Mouse (Mus musculus) gonadal fat pad, adult 2 months (tissue): ENCODE results near the gene Man1a2. TPM values are rescaled to one million over a fixed set of nuclear protein-coding genes. Genes with fewer than 3 reads are reported as not detected.

Source experiments
- DNase-seq: peaks from one replicate; pipeline ENCODE4 v3.0.0-alpha.2; 2012; ENCODE audit warnings: low read depth
- polyA plus RNA-seq: library from polyadenylated mRNA; depleted of rRNA; stranded (reverse); fragments of >200 nt; gene quantifications from 2 replicates; pipeline ENCODE4 v1.2.3, GENCODE M21; 2012

Gene Man1a2
- polyA plus RNA-seq, 1 experiment = 9.7 TPM

DNA sequence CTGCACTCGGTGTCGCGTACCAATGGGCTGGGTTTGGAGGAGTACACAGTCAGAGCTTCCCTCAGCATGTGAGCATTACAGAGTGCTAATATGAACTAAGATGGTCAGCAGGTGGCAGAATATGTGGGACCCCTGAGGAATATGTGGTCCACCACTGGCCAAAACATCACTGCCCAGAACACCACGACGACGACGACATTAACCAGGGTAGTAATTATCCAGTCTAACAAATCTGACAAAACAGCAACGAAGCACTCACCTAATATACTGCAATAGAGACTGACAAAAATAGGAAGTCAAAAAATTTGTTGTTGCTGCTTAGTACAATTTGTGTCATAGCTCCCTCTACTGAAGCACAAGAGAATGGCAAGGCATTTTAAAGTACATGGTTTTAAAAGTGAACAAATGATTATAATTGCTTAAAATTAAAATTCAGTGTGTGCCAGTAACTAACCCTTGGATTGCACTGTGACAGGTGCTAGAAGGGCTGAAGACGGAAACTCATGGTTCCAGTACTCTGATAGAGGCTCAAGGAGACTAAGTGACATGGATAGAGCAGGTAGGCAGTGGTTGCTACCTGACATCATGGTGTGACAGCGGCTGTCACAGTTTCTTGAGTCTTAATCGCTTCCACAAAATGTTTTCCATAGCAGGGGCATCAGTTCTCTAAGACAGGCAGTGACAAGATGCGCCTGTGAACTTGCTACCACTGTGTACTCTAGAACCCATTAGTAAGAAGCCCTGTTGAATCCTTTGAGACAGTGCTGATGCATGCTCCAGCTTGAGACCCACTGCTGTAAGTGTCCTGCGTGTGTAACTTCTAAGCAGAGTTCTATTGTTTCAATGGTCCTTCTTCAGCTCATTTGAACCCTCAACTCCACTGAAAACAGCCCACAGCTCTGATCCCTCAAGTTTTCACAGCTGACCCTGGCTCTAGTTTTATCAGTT lies 116.6 kb downstream of the Man1a2 start:
- no peak for DNase-seq

GRCm38 (mm10) chr3:100563565-100563964 lies 121.7 kb downstream of the Man1a2 start:
- DNase-seq = no peak

DNA sequence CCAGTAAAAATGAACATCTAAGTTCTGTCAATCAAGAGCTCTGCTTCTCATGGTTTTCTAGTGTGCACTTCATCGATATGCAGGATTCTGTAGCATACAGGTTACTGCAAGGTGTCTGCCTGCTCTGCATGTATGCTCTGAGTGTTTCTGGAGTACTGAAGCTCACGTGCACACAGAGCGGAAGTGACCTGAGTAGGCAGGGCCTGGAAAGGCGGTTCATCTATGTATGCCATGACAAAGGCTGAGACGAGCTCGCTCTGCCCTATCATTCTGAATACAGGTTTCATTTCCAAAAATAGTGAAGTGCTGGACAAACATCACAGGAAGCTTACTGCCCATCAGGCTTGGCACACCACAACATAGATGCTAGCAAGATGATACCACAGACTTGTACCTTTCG lies 122.8 kb downstream of the Man1a2 start:
- DNase-seq = no peak

- DNase-seq = no peak
Measured at GRCm38 (mm10) chr3:100561561-100562175, 123.6 kb downstream of the Man1a2 start.

DNA sequence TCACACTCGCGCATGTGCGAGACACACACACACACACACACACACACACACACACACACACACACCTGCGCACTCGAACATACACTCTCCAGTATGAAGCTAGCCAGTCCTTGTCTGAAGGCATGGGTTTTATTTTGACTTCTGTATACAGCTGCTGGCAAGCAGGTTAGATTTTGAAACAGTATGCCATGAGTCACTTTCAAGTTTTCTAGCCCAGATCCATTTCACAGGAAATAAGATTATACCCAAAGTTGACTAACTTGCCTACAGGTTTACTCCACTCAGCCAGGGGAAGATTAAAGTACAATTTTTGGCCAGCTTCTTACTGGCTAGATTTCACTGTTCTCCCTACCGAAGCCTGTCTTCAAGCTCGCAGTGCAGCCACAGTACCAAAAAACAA lies 125.9 kb downstream of the Man1a2 start:
- DNase-seq = peak; percentile 49

- DNase-seq = no peak
Measured at GRCm38 (mm10) chr3:100558211-100558708, 127.0 kb downstream of the Man1a2 start.

DNA sequence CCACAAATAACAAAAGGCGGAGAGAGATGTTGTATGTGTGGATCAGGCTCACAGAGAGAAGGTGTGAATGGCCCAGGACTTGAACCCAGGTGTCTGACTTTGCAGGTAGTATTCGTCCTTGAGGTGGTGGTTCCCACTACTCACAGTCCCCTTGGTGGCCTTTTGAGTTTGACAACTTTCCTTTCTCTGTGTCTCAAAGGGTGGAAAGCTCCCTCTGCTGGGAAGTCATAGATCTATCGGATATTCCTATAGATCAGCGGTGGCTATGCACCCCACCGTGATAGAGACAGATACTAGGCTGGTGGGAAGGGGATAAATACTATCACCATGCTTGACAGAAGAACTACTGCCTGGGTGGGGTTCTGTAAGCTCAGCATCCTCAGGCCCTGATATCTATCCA lies 130.5 kb downstream of the Man1a2 start:
- no peak for DNase-seq

DNA sequence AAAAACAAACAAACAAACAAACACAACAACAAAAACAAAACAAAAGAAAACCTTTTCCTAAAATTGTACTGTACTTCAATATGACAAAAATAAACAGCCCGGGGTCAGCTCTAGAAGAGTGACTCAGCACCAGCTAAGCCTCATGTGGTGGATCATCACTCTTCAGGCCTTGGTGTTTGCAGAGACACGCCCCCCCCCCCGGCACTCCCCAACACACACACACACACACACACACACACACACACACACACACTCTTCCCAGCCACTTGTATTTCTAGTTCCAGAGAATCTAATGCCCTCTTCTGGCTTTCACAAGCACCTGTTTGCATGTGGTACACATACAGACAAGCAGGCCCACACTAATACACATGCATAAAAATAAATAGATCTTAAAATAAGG lies 133.1 kb downstream of the Man1a2 start:
- no peak for DNase-seq

GRCm38 (mm10) chr3:100547913-100548292 lies 137.4 kb downstream of the Man1a2 start:
- DNase-seq = no peak

GRCm38 (mm10) chr3:100547162-100547912 lies 138.0 kb downstream of the Man1a2 start:
- no peak for DNase-seq

DNA sequence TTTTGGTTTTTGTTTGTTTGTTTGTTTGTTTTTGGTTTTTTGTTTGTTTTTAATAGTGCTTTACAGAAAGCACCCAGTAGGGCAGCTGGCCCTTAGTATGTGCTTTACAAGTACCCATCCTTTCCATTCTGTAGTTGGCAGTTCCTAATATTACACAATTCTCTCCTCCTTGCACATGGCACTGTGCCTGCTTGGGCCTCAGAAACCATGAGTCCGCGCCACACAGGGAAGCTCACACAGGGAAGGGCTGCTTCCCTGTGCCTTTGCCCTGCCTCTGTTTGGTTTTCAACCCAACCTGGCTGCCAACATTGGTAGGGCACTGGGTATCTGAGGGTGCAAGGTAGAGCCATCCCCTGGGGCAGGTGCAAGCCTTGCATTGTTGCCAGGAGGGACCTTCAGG lies 148.6 kb downstream of the Man1a2 start:
- DNase-seq = no peak

DNA sequence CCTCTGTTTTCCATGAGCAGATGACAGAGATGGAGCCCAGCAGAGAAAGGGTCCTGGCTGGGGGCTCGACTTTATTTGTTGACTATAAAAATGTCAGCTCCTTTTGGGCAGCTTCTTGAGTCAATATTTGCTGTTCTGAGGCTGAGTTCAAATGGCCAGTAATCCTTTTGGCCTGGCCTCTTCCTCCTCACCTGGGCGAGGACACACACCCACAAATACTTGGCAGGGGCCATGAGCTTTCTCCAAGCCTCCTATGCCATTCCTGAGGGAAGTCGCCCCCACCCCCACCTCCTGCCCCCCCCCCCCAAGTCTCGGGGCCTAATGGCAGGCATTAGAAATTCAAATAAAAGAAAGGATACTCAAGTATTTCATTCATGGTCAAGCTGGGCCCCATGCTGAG lies 149.4 kb downstream of the Man1a2 start:
- no peak for DNase-seq

DNA sequence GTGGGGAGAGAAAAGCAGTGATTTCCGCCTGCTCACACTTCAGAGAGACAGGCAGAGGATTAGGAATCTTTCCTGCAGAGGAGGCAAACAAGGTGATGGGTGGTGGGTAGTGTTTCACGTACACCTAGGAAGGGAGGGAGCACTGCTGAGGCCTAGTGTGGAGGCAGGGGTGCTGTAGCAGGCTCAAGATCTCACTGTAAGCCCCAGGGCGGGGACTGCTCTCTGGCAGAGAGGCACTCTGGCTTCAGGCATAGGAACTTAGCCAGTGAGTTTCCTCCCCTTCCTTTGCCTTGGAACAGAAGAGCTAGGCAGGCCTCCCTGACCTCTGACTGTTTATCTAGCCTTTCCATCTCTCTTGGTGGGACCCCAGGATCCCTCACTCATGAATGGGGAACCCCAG lies 150.0 kb downstream of the Man1a2 start:
- no peak for DNase-seq

DNA sequence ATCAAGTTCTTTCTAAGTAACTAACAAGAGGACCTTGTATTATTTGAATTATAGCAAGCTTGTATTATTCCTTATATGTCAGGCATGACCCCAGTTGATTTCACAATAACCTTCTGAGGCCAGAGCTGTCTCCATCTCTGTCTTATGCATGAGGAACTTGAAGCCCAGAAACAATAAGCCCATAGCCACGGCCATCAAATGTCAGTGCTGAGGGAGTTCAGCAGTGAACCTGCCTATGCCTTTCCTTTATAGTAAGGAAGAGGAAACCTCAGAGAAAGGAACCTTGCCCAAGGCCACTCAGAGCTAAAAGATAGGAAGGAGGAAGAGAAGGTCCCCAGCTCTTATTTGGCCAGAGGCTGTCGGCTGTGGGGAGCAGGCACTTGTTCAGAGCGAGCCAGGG lies 150.9 kb downstream of the Man1a2 start:
- DNase-seq = no peak

GRCm38 (mm10) chr3:100533429-100533828 lies 151.9 kb downstream of the Man1a2 start:
- DNase-seq = no peak

GRCm38 (mm10) chr3:100530919-100531318 lies 154.4 kb downstream of the Man1a2 start:
- no peak for DNase-seq

DNA sequence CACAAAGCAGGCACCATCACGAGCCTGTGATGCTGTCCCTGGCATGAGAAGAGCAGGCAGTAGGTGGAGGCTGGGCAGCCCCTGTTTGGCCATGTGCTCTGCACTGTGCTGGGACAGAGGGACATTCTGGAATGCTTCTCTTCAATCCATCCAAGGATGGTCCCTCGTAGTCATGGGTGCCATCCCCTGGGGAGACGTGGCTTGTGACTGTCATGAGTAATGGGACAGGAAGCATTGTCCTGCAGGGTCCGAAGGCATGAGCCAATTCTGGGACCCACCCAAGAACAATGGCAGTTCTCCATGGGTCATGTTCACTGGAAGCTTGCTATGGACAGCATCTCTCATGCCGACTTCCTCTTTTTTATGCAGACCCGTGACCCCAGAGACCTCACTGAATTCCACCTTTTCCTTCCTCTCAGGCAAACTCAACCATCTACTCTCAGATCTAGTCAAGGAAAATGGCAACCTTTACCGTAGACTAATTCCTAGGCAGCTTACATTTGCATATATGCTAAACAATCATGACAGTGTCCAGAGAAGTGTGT lies 155.0 kb downstream of the Man1a2 start:
- no peak for DNase-seq

- no peak for DNase-seq
Measured at GRCm38 (mm10) chr3:100522671-100523070, 162.6 kb downstream of the Man1a2 start.

DNA sequence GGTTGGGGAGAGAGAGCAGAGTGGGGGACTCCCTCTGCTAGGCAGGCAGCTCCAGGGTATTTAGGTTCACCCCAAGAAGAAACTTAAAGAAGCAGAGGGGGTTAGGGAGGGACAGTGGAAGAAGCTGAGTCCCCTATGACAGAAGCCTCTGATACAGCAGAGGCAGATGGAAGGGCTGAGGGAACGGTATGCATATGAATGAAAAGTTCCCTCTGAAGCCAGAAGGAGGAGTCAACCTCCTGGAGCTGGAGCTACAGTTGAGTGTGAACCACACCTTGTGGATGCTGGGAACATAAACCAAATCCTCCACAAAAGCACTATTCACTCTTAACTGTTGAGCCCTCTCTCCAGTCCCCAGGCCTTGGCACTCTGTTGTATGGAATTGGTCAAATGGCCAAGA lies 163.7 kb downstream of the Man1a2 start:
- no peak for DNase-seq

- no peak for DNase-seq
Measured at GRCm38 (mm10) chr3:100515754-100516141, 169.6 kb downstream of the Man1a2 start.

DNA sequence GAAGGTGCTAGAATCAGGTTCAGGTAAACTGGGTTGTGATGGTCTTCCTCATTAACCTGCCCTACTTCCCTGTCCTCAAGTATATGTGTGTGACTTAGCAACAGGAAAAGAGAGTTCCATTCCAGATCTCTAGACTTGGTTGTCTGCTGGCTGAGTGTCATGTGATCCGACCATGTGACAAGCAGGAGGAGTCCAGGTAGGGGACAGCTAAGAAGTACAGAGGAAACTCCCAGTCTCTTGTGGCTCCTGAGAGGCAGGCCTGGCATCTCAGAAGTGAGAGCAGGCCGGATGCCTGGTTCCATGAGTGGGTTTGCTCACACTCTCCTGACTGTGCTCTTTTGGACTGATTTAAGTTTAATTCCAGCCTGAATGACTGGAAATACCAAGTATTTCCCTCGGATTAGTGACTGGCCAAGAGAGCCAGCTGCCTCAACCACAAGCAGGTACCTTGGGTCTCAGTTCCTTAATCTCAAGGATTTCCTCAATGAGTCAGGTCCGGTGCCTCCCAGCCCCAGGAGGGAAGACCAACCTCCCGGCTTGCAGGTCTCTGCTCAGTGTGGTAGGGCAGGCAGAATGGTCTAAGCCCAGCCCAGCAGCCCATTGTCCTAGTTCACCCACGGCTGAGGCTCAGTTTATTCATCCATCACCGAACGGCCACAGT lies 170.1 kb downstream of the Man1a2 start:
- no peak for DNase-seq
